Mouse (Mus musculus) cerebellum, postnatal 25 days (tissue): ENCODE results near the gene Tubb5.
A peak's percentile ranks its signal among the peaks of the same experiment; 100 is the strongest.
"Not testable (repeated sequence)": the region's sequence is repeated elsewhere in the genome, so short reads cannot be mapped to it uniquely, and the experiment has no call there.

Experiments used
- DNase-seq, 2 experiments: peaks; one replicate each; pipeline ENCODE4 v3.0.0; 2021; ENCODE audit warnings: mixed read lengths in 2 of 2

The Tubb5 gene

DNA sequence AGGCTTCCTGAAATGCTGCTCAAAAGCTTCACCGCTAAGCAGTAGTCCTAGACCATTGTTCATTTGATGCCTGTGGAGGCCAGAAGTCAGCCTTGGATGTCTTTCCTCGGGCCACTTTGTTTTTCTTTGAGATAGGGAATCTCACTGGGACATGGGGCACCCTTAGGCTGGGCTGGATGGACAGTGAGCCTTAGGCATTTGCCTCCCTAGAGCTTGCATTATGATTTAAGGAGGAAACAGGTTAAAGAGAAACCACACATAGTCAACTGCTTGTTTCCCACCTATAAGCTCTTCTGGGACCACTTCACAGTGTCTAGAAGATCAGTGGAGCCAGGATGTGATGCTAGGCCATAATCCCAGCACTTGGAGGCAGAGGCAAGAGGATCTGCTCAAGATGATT, 21.7 kb upstream of the Tubb5 start:
- no peak for DNase-seq

DNA sequence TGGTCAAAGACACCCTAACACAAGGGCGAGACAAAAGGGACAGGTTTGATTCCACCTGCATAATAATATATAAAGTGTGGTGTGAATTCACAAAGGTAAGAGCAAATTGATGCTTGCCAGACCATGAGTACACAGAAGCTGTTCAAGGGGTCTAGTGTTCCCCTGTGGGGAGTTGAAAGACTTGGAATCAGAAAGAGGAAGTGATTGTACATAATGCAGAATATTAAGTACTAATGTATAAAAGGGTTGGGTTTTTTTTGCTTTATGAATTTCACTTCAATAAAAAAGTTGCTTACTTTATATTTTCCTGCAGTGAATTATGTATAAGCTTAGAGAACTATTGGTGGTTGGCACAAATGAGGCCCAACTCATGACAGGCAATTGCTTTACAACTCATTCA, 21.3 kb upstream of the Tubb5 start:
- no peak for DNase-seq

DNA sequence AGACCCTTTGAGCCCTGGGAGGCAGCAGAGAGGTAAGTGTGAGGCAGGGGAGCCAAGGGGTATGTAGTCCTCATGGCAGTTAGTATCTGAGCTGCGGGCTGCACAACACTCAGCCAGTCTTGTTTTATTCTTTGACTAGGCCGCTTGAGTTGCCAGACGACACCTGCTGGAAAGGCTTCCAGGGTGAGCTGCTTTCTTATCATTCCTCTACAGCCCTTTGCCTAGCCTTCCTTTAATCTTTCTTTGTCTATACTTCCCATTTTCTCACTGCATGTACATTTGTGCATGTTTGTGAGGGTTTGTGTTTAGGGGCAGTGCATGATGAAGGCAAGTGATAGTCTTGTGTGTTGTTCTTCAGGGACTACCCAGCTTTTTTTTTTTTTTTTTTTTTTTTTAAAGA, 12.9 kb upstream of the Tubb5 start:
- no peak for DNase-seq

DNA sequence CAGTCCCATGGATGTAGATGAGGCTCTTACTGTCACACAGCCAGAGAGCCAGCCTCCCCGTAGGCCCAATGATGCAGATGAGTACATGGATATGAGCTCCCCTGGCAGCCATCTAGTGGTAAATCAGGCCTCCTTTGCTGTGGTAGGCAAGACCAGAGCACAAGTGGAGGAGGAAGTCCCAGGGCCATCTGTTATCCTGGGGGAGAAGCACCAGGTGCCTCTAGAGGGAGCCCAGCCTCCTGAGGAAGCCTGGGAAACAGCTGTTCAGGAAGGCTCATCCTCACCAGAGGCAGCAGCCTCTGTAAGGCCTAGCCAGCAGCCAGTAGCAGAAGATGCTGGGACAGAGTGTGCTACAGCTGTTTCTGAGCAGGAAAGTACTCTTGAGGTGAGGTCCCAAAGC, 10.0 kb upstream of the Tubb5 start:
- no peak for DNase-seq

DNA sequence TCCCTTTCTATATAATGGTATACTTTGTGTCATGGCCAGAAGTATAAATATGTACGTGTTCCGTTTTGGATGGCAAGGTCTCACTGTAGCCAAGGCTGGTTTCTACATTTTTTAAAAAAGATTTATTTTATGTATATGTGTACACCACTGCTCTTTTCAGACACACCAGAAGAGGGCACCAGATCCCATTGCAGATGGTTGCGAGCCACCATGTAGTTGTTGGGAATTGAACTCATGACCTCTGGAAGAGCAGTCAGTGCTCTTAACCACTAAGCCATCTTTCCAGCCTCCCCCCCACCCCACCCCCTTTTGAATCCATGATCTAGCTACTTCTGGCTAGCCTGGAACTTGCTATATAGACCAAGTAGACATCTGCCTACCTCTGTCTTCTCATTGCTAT, 5.4 kb upstream of the Tubb5 start:
- no peak for DNase-seq

DNA sequence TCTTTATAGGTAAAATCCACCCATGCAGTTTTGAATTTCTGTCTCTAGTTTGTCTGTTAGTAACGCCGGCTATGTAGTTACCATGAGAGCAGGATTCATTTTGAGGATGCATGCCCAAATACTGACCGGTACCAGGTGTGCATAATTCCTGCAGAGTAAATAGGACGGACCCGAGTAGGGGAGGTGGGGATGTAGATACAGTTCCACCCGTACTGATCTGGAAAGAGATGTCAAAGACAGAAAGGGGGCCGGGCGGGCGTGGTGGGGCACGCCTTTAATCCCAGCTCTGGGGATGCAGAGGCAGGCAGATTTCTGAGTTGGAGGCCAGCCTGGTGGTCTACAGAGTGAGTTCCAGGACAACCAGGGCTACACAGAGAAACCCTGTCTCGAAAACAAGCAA, 3.9 kb upstream of the Tubb5 start:
- DNase-seq, result no peak

DNA sequence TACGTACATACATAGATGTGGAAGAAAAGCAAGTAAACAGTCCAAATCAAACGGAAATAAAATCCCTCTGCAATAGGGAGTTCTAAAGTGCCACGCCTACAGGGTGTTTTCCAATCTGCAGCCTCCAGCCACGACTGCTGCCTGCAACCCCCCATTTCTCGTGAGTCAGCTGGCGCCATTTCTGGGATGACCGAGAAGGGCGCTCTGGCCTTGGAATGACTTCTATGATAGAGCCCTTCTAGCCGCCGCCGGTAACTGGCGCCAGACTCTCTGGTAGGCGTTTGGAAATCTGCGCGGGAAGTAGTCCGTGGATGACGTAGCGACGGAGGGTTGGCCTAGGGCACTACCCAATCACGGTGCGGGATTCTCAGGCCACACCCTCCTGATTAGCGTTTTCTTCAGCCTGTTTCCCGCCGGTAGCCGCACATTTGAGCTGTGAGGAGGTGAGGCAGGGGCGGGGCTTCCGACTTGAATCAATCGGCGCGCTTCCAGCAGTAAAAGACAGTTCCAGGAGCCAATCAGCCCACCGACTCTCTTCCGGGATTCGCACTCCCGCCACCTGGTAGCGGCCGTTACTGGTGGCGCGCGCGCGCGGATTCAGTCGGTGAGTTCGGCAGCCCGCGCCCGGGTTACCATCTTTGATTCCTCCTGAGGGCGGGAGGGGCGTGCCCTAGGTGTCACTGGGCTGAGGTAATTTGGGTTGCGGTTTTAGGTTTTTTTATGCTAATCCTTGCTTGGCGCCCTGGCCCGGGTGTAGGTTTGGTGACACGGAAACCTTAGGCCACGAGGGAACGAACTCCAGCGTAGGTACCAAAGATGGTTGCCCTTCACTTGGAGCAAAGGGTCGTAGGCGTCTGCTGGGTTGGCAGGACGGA, 3.2 kb upstream of the Tubb5 start, which contains the start of gene Mdc1:
Mdc1 (plus strand) TSS at position 440 of the 875 bp plus-strand sequence.
- DNase-seq, result peak; percentile 98 to 99

DNA sequence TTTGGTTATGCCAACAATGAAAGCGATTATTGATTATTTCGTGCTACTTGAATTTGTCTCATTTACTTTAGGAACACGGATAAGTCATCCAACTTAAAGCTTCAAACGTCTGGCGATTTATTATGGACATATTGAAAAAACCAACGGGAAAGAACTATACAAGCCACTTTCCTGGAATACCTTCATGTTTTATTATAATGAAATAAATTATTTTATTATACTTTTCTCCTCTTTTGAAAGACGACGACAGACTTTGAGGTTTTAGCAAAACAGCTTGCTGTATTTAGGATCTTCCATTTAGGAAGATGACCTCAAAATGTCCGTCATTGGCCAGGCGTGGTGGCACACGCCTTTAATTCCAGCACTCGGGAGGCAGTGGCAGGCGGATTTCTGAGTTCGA, 2.5 kb upstream of the Tubb5 start:
- no peak for DNase-seq

DNA sequence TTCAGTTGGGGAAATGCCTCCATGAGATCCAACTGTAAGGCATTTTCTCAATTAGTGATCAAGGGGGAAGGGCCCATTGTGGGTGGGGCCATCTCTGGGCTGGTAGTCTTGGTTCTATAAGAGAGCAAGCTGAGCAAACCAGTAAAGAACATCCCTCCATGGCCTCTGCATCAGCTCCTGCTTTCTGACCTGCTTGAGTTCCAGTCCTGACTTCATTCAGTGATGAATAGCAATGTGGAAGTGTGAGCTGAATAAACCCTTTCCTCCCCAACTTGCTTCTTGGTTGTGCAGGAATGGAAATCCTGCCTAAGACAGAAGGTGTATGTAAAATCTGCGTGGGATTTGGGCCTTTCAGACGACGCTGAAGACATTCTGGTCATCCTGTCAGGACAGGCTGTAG, 896 bp upstream of the Tubb5 start:
- DNase-seq, result not testable (repeated sequence)

DNA sequence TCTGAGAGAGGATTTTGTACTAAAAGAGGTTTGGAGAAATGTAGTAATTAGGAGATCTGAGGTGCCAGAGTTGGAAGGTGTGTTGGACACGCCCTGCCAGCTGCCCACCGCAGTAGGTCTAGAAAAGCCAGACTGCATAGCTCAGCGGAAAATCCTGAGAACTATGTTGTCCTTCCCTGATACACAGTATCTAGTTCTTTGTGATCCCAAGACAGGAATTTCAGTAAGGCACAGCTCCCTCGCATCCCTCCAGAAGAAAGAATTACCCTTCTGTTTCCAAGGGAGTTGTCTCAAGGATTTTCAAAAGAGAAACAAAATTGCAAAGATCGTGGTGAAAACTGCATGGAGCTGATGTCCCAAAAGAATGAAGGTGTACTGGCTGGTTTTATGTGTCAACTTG, 464 bp upstream of the Tubb5 start:
- no peak for DNase-seq

DNA sequence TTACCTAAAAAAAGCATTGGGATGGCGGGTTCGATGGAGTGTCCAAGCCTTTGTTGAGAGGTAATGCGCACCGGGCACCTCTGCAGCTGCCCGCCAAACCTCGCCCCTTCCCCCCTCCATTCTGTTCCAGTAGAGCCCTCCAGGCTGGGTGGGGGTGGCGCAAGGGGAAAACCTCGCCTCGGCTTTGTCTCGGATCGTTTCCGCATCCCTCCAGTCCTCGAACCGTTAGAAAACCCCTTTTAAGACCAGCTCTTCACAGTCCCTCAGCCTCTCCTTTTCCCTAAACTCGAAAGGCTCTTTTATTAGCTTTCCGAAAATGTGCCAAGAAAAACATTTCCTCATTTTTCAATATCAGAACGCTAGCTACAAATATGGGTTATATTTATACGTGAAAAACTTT, 619 bp downstream of the Tubb5 start:
- peak; percentile 58 to 72 for DNase-seq

DNA sequence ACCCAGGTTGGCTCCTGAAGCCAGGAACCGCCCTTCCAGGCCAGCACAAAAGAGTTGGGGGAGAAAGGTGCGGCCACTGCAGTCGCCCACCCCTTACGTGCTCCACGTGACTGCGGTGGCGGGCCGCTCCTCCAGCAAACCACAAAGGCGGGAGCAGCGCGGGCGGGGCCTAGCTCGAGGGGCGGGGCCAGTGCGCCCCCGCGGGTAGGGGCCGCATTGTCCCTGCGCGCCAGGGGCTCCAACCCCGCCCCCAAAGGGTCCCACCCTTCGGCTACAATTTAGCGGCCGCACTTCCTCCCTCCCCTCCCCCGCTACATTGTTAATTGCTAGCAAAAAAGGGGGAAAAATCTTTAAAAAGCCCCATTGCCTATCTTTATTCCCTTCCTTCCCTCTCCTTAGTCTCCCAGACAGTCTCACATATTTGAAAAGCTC, 1.1 kb downstream of the Tubb5 start:
- DNase-seq, result peak; percentile 77 to 87

DNA sequence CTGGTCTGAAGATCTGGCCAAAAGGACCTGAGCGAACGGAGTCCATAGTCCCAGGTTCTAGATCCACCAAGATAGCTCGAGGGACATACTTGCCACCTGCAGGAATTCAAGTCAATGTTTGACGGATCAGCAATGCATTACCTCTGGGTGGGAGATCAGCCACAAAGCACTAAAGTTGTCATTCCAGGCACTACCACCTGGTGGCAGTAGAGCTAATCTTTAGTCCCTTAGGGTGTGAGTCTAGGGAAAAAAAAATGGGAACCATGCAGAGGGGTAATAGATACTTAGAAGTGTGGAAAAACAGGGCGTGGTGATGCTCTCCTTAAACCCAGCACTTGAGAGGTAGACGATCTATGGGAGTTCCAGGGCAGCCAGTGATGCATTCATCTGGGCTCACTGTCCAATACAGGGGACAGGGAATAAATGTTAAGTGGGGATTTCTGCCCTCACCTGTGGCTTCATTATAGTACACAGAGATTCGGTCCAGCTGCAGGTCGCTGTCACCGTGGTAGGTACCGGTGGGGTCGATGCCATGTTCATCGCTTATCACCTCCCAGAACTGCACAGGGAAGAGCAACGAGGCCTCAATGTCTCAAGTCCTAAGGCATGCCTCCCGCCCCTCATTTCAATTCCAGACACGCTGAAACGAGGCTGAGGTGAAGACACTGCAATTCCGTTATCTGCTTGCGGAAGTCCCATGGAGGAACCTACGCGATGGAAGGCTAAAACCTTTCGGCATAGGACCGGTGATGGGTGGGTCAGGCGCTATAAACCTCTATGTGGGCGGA, 1.7 kb downstream of the Tubb5 start:
- DNase-seq, result peak; percentile 88 to 93

DNA sequence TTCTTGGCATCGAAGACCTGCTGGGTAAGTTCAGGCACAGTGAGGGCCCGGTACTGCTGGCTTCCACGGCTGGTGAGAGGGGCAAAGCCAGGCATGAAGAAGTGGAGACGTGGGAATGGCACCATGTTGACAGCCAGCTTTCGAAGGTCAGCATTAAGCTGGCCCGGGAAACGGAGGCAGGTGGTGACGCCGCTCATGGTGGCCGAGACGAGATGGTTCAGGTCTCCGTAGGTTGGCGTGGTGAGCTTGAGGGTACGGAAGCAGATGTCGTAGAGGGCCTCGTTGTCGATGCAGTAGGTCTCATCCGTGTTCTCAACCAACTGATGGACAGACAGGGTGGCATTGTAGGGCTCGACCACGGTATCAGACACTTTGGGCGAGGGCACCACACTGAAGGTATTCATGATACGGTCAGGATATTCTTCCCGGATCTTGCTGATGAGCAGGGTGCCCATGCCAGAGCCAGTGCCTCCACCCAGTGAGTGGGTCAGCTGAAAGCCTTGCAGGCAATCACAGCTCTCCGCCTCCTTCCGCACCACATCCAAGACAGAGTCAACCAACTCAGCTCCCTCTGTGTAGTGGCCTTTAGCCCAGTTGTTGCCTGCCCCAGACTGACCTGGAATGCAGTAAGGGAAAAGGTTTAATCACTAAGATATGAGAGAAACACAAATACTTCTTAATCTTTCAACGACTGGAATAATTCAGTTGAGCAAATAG, 2.5 kb downstream of the Tubb5 start:
- peak; percentile 47 to 57 for DNase-seq

DNA sequence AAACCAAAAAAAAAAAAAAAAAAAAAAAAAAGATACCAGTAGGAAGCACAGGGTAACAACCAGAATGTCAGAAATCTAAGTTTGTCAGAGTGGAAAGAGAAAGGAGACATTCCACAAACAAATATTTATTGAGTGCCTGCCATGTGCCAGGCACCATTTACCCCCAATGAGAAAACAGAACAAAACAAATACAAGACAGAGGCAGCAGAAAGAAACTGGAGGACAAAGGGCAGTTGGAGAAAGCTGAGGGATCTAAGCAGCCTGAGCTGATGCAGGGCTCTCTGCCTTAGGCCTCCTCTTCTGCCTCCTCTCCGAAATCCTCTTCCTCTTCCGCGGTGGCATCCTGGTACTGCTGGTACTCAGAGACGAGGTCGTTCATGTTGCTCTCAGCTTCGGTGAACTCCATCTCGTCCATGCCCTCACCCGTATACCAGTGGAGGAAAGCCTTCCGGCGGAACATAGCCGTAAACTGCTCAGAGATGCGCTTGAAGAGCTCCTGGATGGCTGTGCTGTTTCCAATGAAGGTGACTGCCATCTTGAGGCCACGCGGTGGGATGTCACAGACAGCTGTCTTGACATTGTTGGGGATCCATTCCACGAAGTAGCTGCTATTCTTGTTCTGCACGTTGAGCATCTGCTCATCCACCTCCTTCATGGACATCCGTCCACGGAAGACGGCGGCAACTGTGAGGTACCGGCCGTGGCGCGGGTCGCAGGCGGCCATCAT, 3.2 kb downstream of the Tubb5 start:
- peak in 1 of 2 experiments; percentile 53 for DNase-seq

DNA sequence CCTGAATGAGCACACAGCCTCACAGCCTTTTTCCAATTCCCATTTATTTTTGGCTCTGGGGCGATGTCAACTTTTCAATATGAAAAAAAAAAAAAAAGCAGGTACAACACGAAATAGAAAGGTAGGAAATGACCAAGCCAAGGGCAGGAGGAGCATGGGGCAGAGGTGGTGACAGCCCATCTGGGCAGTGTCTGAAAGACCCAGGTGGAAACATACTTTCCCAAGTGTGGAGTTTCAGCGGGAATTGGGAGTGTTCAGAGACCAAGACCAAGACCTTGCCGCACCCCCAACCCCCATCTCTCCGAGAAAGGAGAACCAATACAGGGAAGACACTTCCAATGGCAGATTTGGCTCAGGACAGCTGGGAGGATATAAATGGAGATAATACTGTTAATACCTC, 4.2 kb downstream of the Tubb5 start:
- no peak for DNase-seq

DNA sequence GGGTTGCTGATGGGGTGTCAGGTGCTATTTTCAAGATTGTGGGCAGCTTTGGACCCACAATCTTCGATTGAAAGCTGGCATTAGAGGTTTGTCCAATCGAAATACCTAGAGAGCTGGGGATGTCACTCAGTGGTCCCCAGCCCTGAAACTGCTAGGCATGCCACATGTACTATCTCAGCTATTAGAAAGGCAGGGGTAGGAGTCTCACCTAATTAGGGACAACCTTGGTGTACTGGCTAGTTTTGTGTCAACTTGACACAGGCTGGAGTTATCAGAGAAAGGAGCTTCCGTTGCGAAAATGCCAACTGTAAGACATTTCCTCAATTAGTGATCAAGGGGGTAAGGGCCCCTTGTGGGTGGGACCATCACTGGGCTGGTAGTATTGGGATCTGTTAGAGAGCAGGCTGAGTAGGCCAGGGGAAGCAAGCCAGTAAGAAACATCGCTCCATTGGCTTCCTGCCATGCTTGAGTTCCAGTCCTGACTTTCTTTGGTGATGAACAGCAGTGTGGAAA, 4.8 kb downstream of the Tubb5 start:
- no peak for DNase-seq

DNA sequence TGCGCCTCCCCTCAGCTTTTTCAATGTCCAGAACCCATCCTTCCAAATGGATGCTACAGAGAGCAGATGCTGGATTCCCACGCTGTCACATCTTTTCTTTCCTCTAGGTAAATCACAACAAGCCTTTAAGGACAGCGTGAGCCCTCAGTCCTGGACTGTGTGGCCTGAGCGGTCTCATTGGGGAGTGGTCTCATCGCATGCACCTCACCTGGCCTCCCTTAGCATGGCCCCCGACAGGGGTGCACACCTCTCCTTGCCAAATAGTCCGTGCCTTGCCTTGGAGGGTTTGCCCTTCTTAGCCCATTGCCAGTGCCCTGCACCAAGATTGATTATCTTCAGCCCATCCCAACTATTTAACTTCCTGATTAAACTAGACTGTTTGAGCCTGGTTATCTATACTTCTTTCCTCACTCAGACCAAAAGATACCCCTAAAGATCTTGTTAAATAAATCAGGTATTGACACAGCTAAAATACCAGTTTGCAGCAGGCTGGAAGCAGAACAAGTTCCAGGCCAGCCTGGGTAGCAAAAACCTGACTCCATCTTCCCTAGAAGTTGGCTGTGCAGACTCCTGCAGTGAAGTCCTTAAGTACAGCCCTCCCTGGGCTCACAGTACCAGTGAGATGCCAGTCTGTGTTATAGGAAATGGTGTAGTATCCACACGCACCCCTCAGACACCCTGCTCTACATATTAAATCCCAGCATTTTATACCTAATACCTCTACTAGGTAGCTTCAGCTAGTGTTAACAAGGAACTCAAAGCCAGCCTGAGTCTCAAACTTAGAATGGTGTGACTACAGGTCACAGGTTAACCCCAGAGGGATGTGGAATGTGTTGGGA, 5.5 kb downstream of the Tubb5 start:
- no peak for DNase-seq

DNA sequence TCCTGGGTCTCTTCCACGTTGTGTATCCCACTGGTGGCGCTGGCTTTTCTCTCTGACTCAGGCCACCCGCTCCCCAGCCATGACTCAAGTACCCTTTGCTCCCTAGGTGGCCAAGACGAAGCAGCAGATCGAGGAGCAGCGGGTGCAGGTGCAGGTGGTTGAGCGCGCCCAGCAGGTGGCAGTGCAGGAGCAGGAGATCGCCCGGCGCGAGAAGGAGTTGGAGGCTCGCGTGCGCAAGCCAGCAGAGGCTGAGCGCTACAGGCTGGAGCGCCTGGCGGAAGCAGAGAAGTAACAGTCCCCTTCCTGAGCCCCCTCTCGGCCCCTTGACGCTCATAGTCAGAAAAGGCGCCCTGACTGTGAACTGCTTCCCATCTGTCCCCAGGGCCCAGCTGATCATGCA, 8.4 kb downstream of the Tubb5 start:
- DNase-seq, result peak; percentile 87 to 90

DNA sequence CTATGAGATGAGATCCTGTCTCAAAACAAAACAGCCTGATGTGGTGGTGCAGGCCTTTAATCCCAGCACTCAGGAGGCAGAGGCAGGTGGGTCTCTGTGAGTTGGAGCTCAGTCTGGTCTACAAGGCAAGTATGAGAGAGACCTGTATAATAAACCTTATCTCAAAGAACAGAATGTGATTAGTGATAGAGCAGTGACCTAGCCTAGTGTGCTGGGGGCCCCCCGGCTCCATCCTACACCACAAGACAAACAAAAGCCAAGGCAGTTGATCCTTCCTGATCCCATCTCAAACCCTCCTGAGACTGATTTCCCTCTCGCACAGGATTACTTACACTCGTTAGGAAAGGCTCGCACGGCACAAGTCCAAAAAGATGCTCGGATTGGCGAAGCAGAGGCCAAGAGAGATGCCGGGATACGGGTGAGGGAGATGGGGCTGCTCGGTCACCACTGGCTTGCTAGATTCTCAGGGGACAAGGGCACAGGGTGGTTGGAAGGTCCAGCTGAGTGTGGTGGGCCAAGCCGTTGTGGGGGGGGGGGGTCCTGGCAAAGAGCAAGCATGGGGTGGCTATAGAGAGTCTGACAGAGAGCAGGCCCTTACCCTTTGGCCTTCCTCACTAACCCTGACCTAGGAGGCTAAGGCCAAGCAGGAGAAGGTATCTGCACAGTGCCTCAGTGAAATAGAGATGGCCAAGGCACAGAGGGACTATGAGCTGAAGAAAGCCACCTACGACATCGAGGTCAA, 12.8 kb downstream of the Tubb5 start:
- no peak for DNase-seq

DNA sequence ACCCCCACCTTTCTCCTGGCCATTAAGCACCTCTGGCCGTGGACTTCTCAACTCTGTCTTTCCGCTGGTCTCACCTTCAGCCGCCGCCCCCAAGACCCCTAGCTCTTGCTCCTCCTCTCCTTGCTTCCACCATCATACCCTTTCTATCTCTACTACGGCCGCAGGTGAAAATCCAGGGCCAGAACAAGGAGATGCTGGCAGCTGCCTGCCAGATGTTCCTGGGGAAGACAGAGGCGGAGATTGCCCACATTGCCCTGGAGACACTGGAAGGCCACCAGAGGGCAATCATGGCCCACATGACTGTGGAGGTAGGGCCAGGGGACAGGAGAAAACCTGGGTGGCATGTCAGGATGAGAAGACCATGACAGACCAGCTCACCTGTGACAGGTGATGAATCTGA, 13.7 kb downstream of the Tubb5 start:
- no peak for DNase-seq
